ENCODE assay signal across 8 mouse cellular contexts in the genomic region with DNA sequence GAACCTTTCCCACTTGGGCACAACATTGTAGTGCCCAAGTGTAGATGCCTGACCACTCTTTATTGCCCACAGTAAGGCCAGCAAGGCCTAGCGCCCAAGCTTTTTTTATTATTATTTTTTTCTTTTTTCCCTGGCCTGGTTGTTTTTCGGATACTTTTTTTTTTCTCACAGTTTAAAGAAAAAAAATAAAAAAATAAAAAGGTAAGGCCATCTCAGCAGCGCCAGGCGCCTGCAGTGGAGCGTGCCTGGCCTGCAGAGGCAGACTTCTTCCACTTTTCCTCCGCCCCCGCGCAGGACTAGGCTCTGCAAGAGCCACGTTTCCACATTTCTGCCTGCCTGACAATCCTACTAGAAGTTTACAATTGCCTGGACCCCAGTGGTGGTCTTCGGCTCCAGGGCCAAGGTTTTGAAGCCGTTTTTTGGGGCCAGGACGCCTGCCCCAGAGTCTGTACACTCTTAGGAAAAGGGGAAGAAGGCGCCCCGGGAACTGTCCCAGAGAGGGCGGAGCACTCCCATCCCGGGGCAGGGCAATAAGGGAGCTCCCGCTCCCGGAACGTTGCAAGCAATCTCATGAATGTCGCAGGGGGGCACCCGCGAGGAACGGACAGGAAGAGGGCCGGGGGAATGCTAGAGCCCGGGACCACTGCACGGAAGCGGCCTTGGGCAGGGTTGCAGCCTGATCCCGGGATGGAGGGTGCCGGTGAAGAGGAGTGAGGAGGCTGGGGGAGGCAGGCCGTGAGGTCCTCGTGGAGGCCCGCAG. TPM values are rescaled to one million over a fixed set of nuclear protein-coding genes. Genes with fewer than 3 reads are reported as not detected.
DNase-seq lines count a peak whose midpoint lies in the region; ATAC-seq lines count a peak whose summit lies in the region.

A gene (plus strand): TSS at position 636 of the 760 bp plus-strand sequence.

- DNase-seq in T-cell, adult 2 months (ENCODE audit: low spot score), result peak; percentile 79
- peak; percentile 91 to 95 for DNase-seq in cerebellum, postnatal 36 days
- peak; percentile 92 to 93 for DNase-seq in frontal cortex, postnatal 36 days (ENCODE audit: low spot score in 2 of 2)
- peak; percentile 85 for DNase-seq in left cerebral cortex, adult 11 months (ENCODE audit: low spot score)
- peak; percentile 95 to 97 for DNase-seq in lung, postnatal 4 days
- peak; percentile 84 for DNase-seq in retina, postnatal 7 days (ENCODE audit: low read depth, low spot score)
- peak; percentile 98 for DNase-seq in urinary bladder, adult 2 months (ENCODE audit: low spot score)

- WGBS in hindbrain, embryonic 15.5 days, result under 1% methylated on average over 32 of the region's 32 CpGs

- H3K4me3 ChIP-seq in hindbrain, embryonic 15.5 days, result peak within 1 kb of the TSS; percentile 80

- peak within 1 kb of the TSS; percentile 70 for H3K9ac ChIP-seq in hindbrain, embryonic 15.5 days

- H3K36me3 ChIP-seq in hindbrain, embryonic 15.5 days, result no peaks in the 10 kb centered on the region

- peaks cover 44% of the 10 kb centered on the region for H3K4me1 ChIP-seq in hindbrain, embryonic 15.5 days (replicated peaks)

- H3K4me2 ChIP-seq in hindbrain, embryonic 15.5 days, result peak within 1 kb of the TSS; percentile 87

- no peaks in the 10 kb centered on the region for H3K27me3 ChIP-seq in hindbrain, embryonic 15.5 days

- peak; percentile 90 for ATAC-seq in hindbrain, embryonic 15.5 days (ENCODE audit: low FRiP score, low read depth)

- H3K9me3 ChIP-seq in hindbrain, embryonic 15.5 days, result no peaks in the 10 kb centered on the region

- H3K27ac ChIP-seq in hindbrain, embryonic 15.5 days (replicated peaks), result peak within 1 kb of the TSS; percentile 85

RNA-seq across cellular contexts. Expression of the gene that starts here (rescaled TPM):
- 10.7 and 12.2 TPM in 2 replicates for polyA plus RNA-seq in hindbrain, embryonic 15.5 days (2015; fragmentation: Nextera tagmentation; extraction: Ambion mirVana)
- 50.6 and 51.9 TPM in 2 replicates for polyA plus RNA-seq in urinary bladder, adult 2 months (2012; rRNA removed)

Comparison
In these comparisons a context has a peak if more than half of its experiments do, and no peak if none do; other contexts are left out.
1. Peak in every context shown above with its lines: DNase-seq, ATAC-seq, H3K4me3 ChIP-seq and H3K27ac ChIP-seq.